Mouse (Mus musculus): ENCODE measurements around the gene Defb9. TPM values are rescaled to one million over a fixed set of nuclear protein-coding genes. Genes with fewer than 3 reads are reported as not detected.
"Not testable (repeated sequence)": the region's sequence is repeated elsewhere in the genome, so short reads cannot be mapped to it uniquely, and the experiment has no call there.

Gene Defb9
- not detected in 2 replicates for polyA plus RNA-seq (2012)

DNA sequence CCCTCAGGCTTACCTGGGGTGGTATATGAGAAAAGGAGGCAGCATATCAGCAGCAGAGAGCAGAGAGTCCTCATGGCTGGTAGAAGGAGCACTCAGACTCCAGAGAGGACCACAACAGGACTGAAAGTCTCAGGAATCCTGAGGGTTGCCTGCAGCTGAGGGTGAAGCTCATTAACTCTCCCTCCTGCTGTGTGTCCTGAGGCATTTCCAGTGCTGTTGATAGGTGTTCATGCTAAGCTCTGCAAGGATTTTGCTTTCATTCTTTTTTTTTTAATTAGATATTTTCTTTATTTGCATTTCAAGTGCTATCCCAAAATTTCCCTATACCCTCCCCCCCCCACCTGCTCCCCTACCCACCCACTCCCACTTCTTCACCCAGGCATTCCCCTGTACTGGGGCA lies at the start of gene Defb9:
Defb9 (minus strand) TSS at position 101 of the 400 bp plus-strand sequence.
- not testable (repeated sequence) for H3K4me1 ChIP-seq (ENCODE audit: control insufficient read depth); H3K27me3 ChIP-seq (ENCODE audit: control insufficient read depth); H3K9me3 ChIP-seq (ENCODE audit: control insufficient read depth, low read length); H3K4me3 ChIP-seq (replicated peaks); H3K36me3 ChIP-seq (ENCODE audit: control insufficient read depth)

DNA sequence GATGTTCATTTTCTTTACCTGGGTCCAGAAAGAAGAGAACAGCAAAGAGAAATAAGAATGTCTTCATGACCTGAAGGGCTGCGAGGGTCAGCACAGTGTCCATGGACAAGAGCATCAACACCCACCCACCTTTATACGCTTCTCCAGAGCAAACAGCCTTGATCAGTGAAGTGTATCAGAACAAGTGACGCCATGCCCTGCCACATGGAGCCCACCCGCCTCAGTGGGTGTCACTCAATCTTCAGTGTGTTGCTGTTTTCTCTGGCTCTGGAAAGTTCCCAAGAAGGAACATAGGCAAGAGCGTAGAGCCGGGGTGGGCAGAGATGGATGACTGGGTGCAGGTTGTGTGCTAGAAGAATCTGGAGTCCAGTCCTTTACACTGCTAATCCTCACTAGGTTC lies 47.4 kb upstream of the Defb9 start, which contains the start of gene Defb15:
Defb15 (minus strand) TSS at position 101 of the 400 bp plus-strand sequence.
- Histone ChIP-seq H3K4me3 (replicated peaks) (no peak within 1 kb of the TSS), H3K27me3 (ENCODE audit: control insufficient read depth) (no peaks in the 10 kb centered on the region), H3K4me1 (ENCODE audit: control insufficient read depth) (no peaks in the 10 kb centered on the region), H3K9me3 (ENCODE audit: control insufficient read depth, low read length) (no peaks in the 10 kb centered on the region; the same call in 1 of the 2 replicates), H3K36me3 (ENCODE audit: control insufficient read depth) (no peaks in the 10 kb centered on the region)
- TF ChIP-seq GATA1 (IDR thresholded peaks at IDR 0.05; ENCODE audit: low read length) (no peak), TAL1 (IDR thresholded peaks at IDR 0.05; ENCODE audit: low read length) (no peak)

DNA sequence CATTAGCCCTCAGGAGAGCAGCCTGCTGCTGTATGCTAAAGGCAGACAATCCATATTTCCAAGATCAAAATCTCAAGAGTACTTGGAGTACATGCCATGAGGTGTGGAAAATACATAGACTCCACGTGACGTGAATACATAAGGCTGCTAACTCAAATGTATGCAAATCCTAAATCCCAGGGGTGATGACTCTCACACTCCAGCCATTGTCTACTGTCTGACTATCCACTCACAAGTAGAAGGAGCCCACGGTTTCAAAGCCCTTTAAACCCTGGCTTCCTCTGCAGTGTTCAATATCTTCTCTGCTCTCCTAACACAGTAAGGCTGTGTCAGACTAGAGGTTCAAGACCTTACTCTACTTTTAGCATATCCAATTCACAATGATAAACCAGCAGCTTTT lies 45.5 kb upstream of the Defb9 start:
- H3K4me1 ChIP-seq (ENCODE audit: control insufficient read depth); H3K9me3 ChIP-seq (ENCODE audit: control insufficient read depth, low read length); H3K27me3 ChIP-seq (ENCODE audit: control insufficient read depth); H3K36me3 ChIP-seq (ENCODE audit: control insufficient read depth); H3K4me3 ChIP-seq (replicated peaks): not testable (repeated sequence)

DNA sequence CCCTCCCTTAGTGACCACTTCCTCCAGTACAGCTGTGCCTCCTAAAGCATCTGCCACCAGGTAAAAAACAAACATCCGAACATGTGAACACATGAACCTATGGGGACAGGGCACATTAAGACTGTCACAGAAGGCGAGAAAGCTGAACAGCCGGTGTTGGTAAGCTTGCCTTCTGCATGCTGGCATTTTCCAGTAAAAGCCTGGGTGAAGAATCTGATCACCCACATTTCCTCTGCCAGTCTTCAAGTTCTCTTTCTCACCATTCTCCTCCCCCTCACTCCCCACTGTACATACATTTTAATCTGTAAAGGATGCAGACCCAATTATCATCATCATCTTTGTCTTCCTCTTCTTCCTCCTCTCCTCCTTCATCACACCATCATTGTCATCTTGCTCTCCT lies 30.4 kb upstream of the Defb9 start:
- no peaks in the 10 kb centered on the region for H3K9me3 ChIP-seq (ENCODE audit: control insufficient read depth, low read length)
- H3K36me3 ChIP-seq (ENCODE audit: control insufficient read depth): no peaks in the 10 kb centered on the region
- TF ChIP-seq GATA1 (IDR thresholded peaks at IDR 0.05; ENCODE audit: low read length) (no peak), TAL1 (IDR thresholded peaks at IDR 0.05; ENCODE audit: low read length) (no peak)
- H3K4me3 ChIP-seq (replicated peaks): no peak overlapping the region
- no peaks in the 10 kb centered on the region for H3K27me3 ChIP-seq (ENCODE audit: control insufficient read depth)
- no peaks in the 10 kb centered on the region for H3K4me1 ChIP-seq (ENCODE audit: control insufficient read depth)

DNA sequence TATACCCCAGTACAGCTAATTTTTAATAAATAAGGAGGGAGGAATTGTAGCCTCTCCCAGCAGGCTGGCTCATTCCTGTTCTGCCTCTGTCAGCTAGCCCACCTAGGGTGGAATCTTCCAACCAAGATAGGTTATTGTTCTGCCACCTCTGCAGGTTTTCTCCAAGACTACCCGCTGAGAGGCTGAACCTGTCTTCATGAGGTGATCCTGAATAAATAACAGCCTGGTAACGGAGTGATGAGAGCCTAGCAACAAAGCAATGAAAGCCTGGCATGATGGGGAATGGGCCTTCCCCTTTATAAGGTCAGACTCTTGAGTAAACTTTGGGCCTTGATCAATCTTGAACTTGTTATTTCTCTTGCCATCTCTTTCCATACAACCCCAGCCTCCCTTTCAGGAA lies 27.3 kb upstream of the Defb9 start:
- Histone ChIP-seq H3K4me3 (replicated peaks) (no peak overlapping the region), H3K36me3 (ENCODE audit: control insufficient read depth) (no peaks in the 10 kb centered on the region), H3K4me1 (ENCODE audit: control insufficient read depth) (no peaks in the 10 kb centered on the region), H3K27me3 (ENCODE audit: control insufficient read depth) (no peaks in the 10 kb centered on the region), H3K9me3 (ENCODE audit: control insufficient read depth, low read length) (no peaks in the 10 kb centered on the region)
- TF ChIP-seq GATA1 (IDR thresholded peaks at IDR 0.05; ENCODE audit: low read length) (no peak), TAL1 (IDR thresholded peaks at IDR 0.05; ENCODE audit: low read length) (no peak)

DNA sequence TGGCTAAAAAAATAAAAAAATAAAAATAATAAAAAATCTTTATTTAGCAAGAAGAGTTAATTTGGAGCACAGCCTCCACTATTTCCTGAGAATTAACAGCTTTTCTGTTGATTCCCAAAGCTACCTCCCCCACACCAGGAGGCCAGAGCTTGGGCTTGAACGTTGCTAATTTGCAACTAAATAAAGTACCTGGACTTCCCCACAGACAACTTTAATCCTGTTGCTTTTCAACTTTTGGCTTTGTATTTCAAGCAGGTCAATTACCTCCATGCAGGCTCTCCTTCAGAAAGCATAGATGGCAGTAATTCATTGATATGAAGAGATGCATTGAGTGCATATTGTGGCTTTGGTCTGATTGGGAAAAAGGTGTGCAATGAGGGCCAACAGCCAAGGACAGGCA lies 26.7 kb upstream of the Defb9 start:
- Histone ChIP-seq H3K27me3 (ENCODE audit: control insufficient read depth) (no peaks in the 10 kb centered on the region), H3K9me3 (ENCODE audit: control insufficient read depth, low read length) (no peaks in the 10 kb centered on the region), H3K4me1 (ENCODE audit: control insufficient read depth) (no peaks in the 10 kb centered on the region), H3K36me3 (ENCODE audit: control insufficient read depth) (no peaks in the 10 kb centered on the region), H3K4me3 (replicated peaks) (no peak overlapping the region)
- no peak for TF ChIP-seq GATA1 (IDR thresholded peaks at IDR 0.05; ENCODE audit: low read length)
- no peak for TF ChIP-seq TAL1 (IDR thresholded peaks at IDR 0.05; ENCODE audit: low read length)

DNA sequence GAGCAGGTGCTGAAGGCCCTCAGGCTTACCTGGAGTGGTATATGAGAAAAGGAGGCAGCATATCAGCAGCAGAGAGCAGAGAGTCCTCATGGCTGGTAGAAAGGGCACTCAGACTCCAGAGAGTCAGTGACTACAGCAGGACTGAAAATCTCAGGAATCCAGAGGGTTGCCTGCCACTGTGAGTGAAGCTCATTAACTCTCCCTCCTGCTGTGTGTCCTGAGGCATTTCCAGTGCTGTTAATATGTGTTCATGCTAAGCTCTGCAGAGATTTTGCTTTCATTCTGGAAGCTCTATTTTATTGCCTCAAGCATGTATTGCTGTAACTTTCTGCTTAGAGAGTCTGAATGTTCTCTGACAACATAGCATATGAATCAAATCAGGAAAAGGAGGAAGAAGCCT lies 21.1 kb upstream of the Defb9 start, which contains the start of gene Defb11:
Defb11 (minus strand) TSS at position 123 of the 400 bp plus-strand sequence.
- not testable (repeated sequence) for H3K27me3 ChIP-seq (ENCODE audit: control insufficient read depth); H3K4me3 ChIP-seq (replicated peaks); H3K9me3 ChIP-seq (ENCODE audit: control insufficient read depth, low read length); H3K4me1 ChIP-seq (ENCODE audit: control insufficient read depth); H3K36me3 ChIP-seq (ENCODE audit: control insufficient read depth)

DNA sequence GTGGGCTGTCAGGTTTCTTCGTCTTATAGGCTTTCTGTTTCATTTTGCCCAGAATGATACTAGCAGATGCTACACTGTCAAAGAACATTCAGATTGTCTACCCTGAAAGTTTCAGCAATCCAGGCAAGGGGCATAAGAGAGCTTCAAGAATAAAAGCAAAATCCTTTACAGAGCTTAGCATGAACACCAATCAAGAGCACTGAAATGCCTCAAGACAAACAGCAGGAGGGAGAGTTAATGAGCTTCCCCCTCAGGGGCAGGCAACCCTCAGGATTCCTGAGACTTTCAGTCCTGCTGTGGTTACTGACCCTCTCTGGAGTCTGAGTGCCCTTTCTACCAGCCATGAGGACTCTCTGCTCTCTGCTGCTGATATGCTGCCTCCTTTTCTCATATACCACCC lies 26.6 kb downstream of the Defb9 start, which contains the start of gene Defb10:
Defb10 (plus strand) TSS at position 316 of the 400 bp plus-strand sequence.
- H3K4me1 ChIP-seq (ENCODE audit: control insufficient read depth); H3K9me3 ChIP-seq (ENCODE audit: control insufficient read depth, low read length); H3K27me3 ChIP-seq (ENCODE audit: control insufficient read depth); H3K4me3 ChIP-seq (replicated peaks); H3K36me3 ChIP-seq (ENCODE audit: control insufficient read depth): not testable (repeated sequence)

Other genes starting within 250 kb of the Defb9 start
- not detected in 2 replicates for gene Defa17, start 229.6 kb downstream of the Defb9 start, polyA plus RNA-seq (2012)
- gene Defa34, start 219.6 kb downstream of the Defb9 start, polyA plus RNA-seq (2012): not detected in 2 replicates
- not detected in 2 replicates for gene AY761184, start 181.8 kb downstream of the Defb9 start, polyA plus RNA-seq (2012)
- gene Defa24, start 150.9 kb downstream of the Defb9 start, polyA plus RNA-seq (2012): not detected in 2 replicates
- gene Defb50, start 61.9 kb downstream of the Defb9 start, polyA plus RNA-seq (2012): not detected in 2 replicates
- gene Defb2, start 45.5 kb downstream of the Defb9 start, polyA plus RNA-seq (2012): not detected in 2 replicates
- not detected in 2 replicates for gene Defb10, start 26.5 kb downstream of the Defb9 start, polyA plus RNA-seq (2012)
- gene Defb11, start 21.0 kb upstream of the Defb9 start, polyA plus RNA-seq (2012): not detected in 2 replicates
- gene Defb15, start 47.3 kb upstream of the Defb9 start, polyA plus RNA-seq (2012): not detected in 2 replicates
- not detected in 2 replicates for gene Defb35, start 52.9 kb upstream of the Defb9 start, polyA plus RNA-seq (2012)
- gene Defb13, start 61.3 kb upstream of the Defb9 start, polyA plus RNA-seq (2012): not detected in 2 replicates
- not detected in 2 replicates for gene Fam90a1a, start 73.3 kb upstream of the Defb9 start, polyA plus RNA-seq (2012)
- gene Ccdc70, start 84.4 kb upstream of the Defb9 start, polyA plus RNA-seq (2012): not detected in 2 replicates
- gene Atp7b, start 174.9 kb upstream of the Defb9 start, polyA plus RNA-seq (2012): 0.38 and 0.42 TPM in 2 replicates
- gene Alg11, start 175.3 kb upstream of the Defb9 start, polyA plus RNA-seq (2012): 0.01 TPM in 2 replicates
- gene Nek5, start 239.6 kb upstream of the Defb9 start, polyA plus RNA-seq (2012): not detected in 2 replicates

All from erythroblast, embryonic 14.5 days (primary cell).